Mouse (Mus musculus) cerebral cortex, adult 2 months (tissue): Measurements from ENCODE around the gene Evi5.

Source experiments
- WGBS: fragments of 180-500 bp; shearing (Covaris S2); methylation state at CpG from one replicate; pipeline ENCODE4 v1.1.7; 2018; 5-methylcytosine and 5-hydroxymethylcytosine counted together

Gene Evi5

GRCm38 (mm10) chr5:107869701-107870100 lies 5.2 kb downstream of the Evi5 start:
- WGBS, result 60% methylated on average over 2 of the region's 2 CpGs

- WGBS, result under 1% methylated on average over 58 of the region's 58 CpGs
Measured at GRCm38 (mm10) chr5:107868905-107869424, 5.9 kb downstream of the Evi5 start.

- under 1% methylated on average over 76 of the region's 82 CpGs for WGBS
Measured at GRCm38 (mm10) chr5:107867970-107868904, 6.7 kb downstream of the Evi5 start.

- 62% methylated on average over 2 of the region's 2 CpGs for WGBS
Measured at GRCm38 (mm10) chr5:107866127-107867126, 8.5 kb downstream of the Evi5 start.

- WGBS, result 83% methylated on average over 3 of the region's 3 CpGs
Measured at GRCm38 (mm10) chr5:107863971-107864370, 10.9 kb downstream of the Evi5 start.

GRCm38 (mm10) chr5:107858963-107859362 lies 15.9 kb downstream of the Evi5 start:
- WGBS, result 60% methylated on average over 2 of the region's 2 CpGs

- WGBS, result 84% methylated on average over 2 of the region's 2 CpGs
Measured at GRCm38 (mm10) chr5:107855546-107855945, 19.4 kb downstream of the Evi5 start.

- WGBS, result 81% methylated on average over 3 of the region's 3 CpGs
Measured at GRCm38 (mm10) chr5:107854556-107854955, 20.4 kb downstream of the Evi5 start.

- 33% methylated on average over 6 of the region's 6 CpGs for WGBS
Measured at GRCm38 (mm10) chr5:107853807-107854206, 21.1 kb downstream of the Evi5 start.

- 93% methylated on average over 4 of the region's 4 CpGs for WGBS
Measured at GRCm38 (mm10) chr5:107848964-107849363, 25.9 kb downstream of the Evi5 start.

- 54% methylated on average over 2 of the region's 2 CpGs for WGBS
Measured at GRCm38 (mm10) chr5:107847817-107848216, 27.1 kb downstream of the Evi5 start.

GRCm38 (mm10) chr5:107847349-107847748 lies 27.6 kb downstream of the Evi5 start:
- WGBS, result 54% methylated on average over 5 of the region's 5 CpGs

GRCm38 (mm10) chr5:107840549-107841238 lies 34.2 kb downstream of the Evi5 start:
- 97% methylated on average over 5 of the region's 5 CpGs for WGBS

GRCm38 (mm10) chr5:107838891-107839644 lies 35.8 kb downstream of the Evi5 start:
- WGBS, result 23% methylated on average over 3 of the region's 3 CpGs

- 70% methylated on average over 1 of the region's 1 CpGs for WGBS
Measured at GRCm38 (mm10) chr5:107834287-107834686, 40.6 kb downstream of the Evi5 start.

- WGBS, result 57% methylated on average over 3 of the region's 3 CpGs
Measured at GRCm38 (mm10) chr5:107831351-107831750, 43.6 kb downstream of the Evi5 start.

- 97% methylated on average over 22 of the region's 22 CpGs for whole genome bisulfite sequencing
Measured at GRCm38 (mm10) chr5:107829998-107830560, 44.8 kb downstream of the Evi5 start, which contains the start of gene Ube2d2b. Gene Ube2d2b, plus strand, starts transcription at chr5:107830099.

- 88% methylated on average over 1 of the region's 1 CpGs for WGBS
Measured at GRCm38 (mm10) chr5:107822521-107822920, 52.4 kb downstream of the Evi5 start.

- 88% methylated on average over 2 of the region's 2 CpGs for WGBS
Measured at GRCm38 (mm10) chr5:107814651-107815050, 60.3 kb downstream of the Evi5 start.

GRCm38 (mm10) chr5:107807496-107807895 lies 67.4 kb downstream of the Evi5 start:
- 76% methylated on average over 4 of the region's 4 CpGs for WGBS
